Mouse (Mus musculus): ENCODE measurements at regions not wholly inside any gene's neighbourhood (a gene's known extent, or its start where the extent isn't known, plus 50 kb on each side); places are given as distances from the start of the nearest gene placed in this dataset.
A peak's percentile ranks its signal among the peaks of the same experiment; 100 is the strongest.

DNA sequence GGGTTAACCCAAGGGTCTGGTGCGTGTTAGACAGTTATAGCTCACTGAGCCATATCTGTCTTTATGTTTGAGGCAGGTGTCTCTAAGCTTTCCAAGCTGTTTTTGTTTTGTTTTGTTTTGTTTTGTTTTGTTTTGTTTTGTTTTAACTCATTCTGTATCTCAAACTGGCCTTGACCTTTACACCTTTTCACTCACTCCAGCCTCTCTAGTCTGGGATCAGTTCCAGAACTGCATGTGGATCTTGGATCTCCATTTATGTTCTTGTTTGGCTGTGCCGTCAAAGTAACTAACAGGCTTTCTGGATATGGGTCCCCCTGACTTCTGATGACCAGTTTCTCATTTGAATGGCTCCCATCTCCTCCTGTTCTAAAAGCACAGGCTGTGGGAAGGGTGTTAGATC lies 197.7 kb downstream of the Gm5447 start:
- Histone ChIP-seq H3K4me3 (replicated peaks) (no peak overlapping the region), H3K4me1 (replicated peaks) (no peaks in the 10 kb centered on the region), H3K27me3 (peaks cover 3% of the 10 kb centered on the region; the same call in 1 of the 2 replicates), H3K27ac (no peak overlapping the region), H3K9ac (replicated peaks) (no peak overlapping the region), H3K9me3 (no peaks in the 10 kb centered on the region), H3K4me2 (no peak overlapping the region), H3K36me3 (no peaks in the 10 kb centered on the region)
- no peak for ATAC-seq (ENCODE audit: insufficient number of reproducible peaks, insufficient read depth, low FRiP score, low TSS enrichment, low read depth)
- 96% methylated on average over 2 of the region's 2 CpGs for WGBS

DNA sequence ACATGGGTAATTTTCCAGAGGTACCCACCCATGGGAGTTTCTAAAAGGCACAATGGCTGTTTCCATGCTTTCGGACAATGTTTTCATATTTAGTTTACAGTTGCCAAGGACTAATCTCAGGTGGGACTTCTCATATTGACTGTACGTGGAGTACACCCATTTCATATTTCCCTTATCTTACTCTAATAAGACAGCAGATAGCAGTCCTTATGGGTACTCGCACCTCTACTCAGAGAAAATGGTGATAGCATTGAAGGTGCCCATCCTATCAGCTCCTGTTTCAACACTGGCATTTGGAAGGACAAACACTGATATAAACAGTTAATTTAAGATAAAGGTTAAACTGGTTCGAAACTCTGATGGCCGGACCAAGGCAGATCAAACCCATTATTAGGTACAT lies 198.6 kb downstream of the Gm5447 start:
- no peak overlapping the region for H3K9ac ChIP-seq (replicated peaks)
- H3K4me3 ChIP-seq (replicated peaks): no peak overlapping the region
- no peak for ATAC-seq (ENCODE audit: insufficient number of reproducible peaks, insufficient read depth, low FRiP score, low TSS enrichment, low read depth)
- no peak overlapping the region for H3K4me2 ChIP-seq
- no peak overlapping the region for H3K27ac ChIP-seq
- no peaks in the 10 kb centered on the region for H3K36me3 ChIP-seq
- no peaks in the 10 kb centered on the region for H3K27me3 ChIP-seq
- no peaks in the 10 kb centered on the region for H3K4me1 ChIP-seq (replicated peaks)
- H3K9me3 ChIP-seq: no peaks in the 10 kb centered on the region
- 93% methylated on average over 5 of the region's 5 CpGs for WGBS

DNA sequence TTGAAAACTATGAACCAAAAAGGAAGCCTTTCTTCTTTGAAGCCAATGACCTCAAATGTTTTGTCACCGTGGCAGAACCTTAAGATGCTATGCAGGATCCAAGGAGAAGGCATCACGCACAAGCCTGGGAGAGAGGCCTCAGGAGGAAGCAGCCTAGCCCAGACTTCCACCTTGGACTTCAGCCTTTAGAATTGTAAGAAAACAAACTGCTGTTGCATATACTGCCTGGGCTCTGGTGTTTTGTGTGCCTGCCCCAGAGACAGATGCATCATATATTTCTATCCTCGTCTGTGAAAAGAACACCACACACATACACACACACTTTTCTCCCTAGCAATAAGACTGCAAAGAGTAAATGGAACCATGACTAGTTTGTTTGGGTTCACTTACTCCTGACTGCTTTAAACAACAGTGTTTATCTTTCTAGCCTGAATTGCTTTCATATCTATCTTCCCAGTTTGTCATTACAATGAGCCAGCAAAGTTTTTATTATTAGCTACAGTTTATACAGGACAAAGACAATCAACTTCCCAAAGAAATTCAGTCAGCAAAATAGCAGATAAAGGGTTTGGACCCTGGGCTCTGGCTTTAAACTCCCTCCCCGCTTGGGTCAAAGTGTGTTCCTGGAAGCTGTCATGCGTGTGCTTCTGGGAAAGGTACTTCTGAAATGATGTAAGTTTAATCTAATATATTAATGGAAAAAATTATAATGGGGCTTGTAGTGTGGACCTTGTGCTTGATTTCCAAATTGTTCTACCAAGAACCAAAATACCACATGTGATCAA lies 204.2 kb downstream of the Gm5447 start:
- Histone ChIP-seq H3K9ac (replicated peaks) (no peak overlapping the region), H3K4me2 (no peak overlapping the region), H3K9me3 (no peaks in the 10 kb centered on the region), H3K27me3 (no peaks in the 10 kb centered on the region), H3K27ac (no peak overlapping the region), H3K4me3 (replicated peaks) (no peak overlapping the region), H3K4me1 (replicated peaks) (peaks cover 9% of the 10 kb centered on the region), H3K36me3 (no peaks in the 10 kb centered on the region)
- WGBS: 91% methylated on average over 5 of the region's 5 CpGs
- no peak for ATAC-seq (ENCODE audit: insufficient number of reproducible peaks, insufficient read depth, low FRiP score, low TSS enrichment, low read depth)

DNA sequence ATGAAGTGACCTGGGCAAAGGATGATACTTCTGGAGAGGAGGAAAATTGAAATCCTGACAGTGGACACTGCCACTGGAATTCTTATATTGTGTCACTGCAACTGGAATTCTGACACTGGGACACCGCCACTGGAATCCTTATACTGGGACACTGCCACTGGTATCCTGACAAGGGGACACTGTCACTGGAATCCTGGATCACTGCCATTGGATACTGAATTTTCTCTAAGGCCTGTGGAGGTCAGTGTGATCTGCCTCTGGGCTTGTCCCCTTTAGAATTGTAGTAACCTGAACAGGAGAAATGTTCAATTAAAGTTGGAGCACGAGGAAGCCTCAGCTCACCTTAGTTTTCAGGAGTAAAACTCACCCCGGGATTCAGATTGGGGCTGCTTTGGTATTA lies 205.0 kb downstream of the Gm5447 start:
- Histone ChIP-seq H3K4me1 (replicated peaks) (peaks cover 9% of the 10 kb centered on the region), H3K36me3 (no peaks in the 10 kb centered on the region), H3K27me3 (no peaks in the 10 kb centered on the region), H3K4me3 (replicated peaks) (no peak overlapping the region), H3K27ac (no peak overlapping the region), H3K4me2 (no peak overlapping the region), H3K9ac (replicated peaks) (no peak overlapping the region), H3K9me3 (no peaks in the 10 kb centered on the region)
- 85% methylated on average over 3 of the region's 3 CpGs for WGBS
- no peak for ATAC-seq (ENCODE audit: insufficient number of reproducible peaks, insufficient read depth, low FRiP score, low TSS enrichment, low read depth)

DNA sequence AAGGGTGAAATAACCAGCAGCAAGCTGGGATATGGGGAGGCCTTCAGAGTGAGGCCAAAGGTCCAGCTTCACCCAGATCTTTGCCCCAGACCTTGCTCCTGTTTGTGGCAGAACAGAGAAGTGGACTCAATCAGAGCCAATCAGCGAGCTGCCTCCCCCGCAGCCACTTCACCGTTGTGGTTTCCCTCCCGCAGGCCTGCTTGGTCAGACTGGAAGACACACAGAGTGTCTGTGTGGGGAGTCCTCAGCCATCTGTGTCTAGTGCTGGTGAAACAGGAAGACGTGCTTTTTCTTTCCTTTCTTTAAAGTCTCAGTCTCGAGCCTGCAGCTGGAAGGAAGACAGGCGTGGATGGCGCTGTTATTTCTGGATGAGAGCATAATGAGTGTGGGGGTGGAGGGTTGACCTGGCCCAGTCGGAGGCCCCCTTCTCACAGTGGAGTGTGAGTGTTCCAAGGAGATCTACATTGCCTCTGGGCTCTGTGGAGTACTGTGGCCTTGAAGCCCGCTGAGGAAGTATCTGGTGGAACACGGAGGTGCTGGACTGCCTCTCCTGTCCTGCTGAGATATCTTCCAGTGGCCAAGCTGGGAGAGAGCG lies 205.5 kb downstream of the Gm5447 start:
- Histone ChIP-seq H3K4me2 (no peak overlapping the region), H3K9ac (replicated peaks) (0 out of 2 replicates have a peak overlapping the region, but pooled peaks have one; percentile 4), H3K27me3 (no peaks in the 10 kb centered on the region), H3K36me3 (no peaks in the 10 kb centered on the region), H3K4me3 (replicated peaks) (no peak overlapping the region), H3K9me3 (no peaks in the 10 kb centered on the region), H3K27ac (no peak overlapping the region), H3K4me1 (replicated peaks) (peaks cover 9% of the 10 kb centered on the region)
- no peak for ATAC-seq (ENCODE audit: insufficient number of reproducible peaks, insufficient read depth, low FRiP score, low TSS enrichment, low read depth)
- 42% methylated on average over 12 of the region's 12 CpGs for WGBS

DNA sequence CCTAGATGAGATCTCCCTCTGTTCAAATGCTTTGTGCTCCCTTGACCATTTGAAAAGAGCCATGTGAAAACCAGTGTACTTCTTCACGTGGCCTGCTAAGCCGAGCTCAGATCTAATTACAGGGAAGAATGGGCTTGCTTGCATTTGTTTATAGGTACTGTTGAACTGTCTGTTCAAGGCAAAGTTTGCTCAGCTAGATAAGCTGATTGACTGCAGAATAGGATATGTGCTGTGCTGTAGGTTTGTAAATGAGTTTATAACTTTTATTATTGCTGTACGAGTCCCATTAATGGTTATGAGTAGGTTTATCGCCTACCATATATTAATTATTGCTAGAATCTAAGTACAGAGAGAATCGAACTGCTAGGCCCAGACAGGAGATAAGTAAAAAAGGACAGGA lies 207.5 kb downstream of the Gm5447 start:
- no peak for ATAC-seq (ENCODE audit: insufficient number of reproducible peaks, insufficient read depth, low FRiP score, low TSS enrichment, low read depth)
- 61% methylated on average over 5 of the region's 5 CpGs for WGBS
- H3K9me3 ChIP-seq: no peaks in the 10 kb centered on the region
- H3K4me3 ChIP-seq (replicated peaks): no peak overlapping the region
- no peaks in the 10 kb centered on the region for H3K36me3 ChIP-seq
- H3K4me2 ChIP-seq: no peak overlapping the region
- H3K4me1 ChIP-seq (replicated peaks): peaks cover 9% of the 10 kb centered on the region
- no peak overlapping the region for H3K27ac ChIP-seq
- no peak overlapping the region for H3K9ac ChIP-seq (replicated peaks)
- peaks cover 3% of the 10 kb centered on the region; the same call in 1 of the 2 replicates for H3K27me3 ChIP-seq

DNA sequence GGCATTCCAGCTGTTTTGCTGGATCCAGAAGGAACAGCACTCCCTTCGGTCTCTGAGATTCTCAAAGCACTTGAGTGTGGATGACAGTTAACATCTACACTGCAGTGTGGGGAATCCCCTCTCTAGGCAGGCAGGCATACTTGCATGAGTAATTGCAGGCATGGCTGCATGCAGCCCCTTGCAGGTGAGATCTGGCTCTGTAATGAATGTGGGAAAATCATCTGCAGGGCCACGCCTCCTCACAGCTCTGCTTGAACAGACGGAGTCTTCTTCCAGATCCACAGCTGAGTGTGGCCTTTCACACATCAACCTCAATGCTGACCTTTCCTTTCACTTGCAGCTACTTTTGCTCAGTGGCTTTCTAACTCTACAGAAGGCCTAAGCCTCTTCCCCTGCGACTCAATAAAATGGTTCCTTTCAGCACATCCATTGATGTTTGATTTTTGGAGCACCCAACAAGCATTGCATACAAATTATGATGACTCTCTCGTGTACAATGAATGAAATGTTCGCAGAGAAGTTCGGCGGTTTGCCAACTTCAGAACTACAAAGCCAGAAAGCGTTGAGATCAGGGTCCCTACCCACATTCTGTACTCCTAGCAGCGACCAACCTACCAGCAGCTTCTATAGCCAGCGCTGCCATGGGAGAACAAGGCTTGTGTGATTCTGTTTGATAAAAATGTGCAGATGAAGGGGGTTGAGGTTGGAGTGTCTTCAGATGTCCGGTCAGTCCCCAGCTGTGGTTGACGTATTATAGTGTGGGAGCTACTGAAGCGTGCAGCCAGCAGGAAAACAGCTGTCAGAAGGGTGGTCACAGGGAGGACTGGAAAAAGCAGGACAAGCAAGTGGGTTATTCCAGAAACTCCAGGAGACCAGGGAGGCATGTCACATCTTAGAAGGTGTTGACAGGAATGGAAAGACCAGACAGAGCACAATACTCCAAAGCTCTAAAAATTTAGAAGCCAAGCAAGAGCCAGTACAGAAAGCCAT lies 211.1 kb downstream of the Gm5447 start:
- no peaks in the 10 kb centered on the region for H3K4me1 ChIP-seq (replicated peaks)
- ATAC-seq (ENCODE audit: insufficient number of reproducible peaks, insufficient read depth, low FRiP score, low TSS enrichment, low read depth): no peak
- H3K9ac ChIP-seq (replicated peaks): no peak overlapping the region
- peaks cover 8% of the 10 kb centered on the region; the same call in 1 of the 2 replicates for H3K27me3 ChIP-seq
- no peaks in the 10 kb centered on the region for H3K9me3 ChIP-seq
- 81% methylated on average over 14 of the region's 14 CpGs for WGBS
- H3K4me3 ChIP-seq (replicated peaks): no peak overlapping the region
- no peaks in the 10 kb centered on the region for H3K36me3 ChIP-seq
- H3K27ac ChIP-seq: no peak overlapping the region
- no peak overlapping the region for H3K4me2 ChIP-seq

DNA sequence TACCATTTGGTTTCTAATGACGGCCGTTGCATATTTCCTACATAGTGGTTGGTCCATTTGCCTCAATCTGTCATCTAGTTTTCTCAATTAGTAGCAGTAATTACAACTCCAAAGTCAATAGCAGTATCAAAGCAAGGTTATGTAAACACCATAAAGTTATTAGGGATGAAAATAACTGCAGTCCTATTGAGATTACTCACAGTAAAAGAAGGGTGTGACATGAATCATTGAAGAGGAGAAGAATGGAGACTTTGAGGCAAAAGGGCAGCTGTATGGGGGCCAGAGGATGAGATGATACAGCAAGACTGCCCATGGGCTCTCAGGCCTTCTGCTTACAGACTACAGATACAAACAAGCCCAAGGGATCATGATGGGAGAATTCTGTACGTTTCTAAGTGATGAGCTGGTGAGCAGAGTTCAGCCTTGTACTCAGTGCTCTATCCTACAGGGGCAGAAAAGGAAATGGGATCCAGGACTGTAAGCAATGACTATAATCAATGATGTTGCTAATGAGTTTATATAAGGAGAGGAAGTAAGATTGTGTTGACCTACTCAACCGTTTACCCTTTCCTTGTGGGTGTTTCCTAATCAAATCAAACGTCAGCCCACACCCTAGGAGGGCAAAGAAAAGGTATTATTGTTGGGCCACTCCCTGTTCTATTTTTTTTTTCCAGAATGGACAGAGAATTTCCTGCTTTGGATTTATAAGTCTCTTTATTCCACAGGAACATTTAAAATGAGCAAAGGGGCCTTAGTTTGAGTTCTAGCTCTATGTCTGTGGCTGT lies 213.0 kb downstream of the Gm5447 start:
- H3K4me1 ChIP-seq (replicated peaks): peaks cover 6% of the 10 kb centered on the region; the same call in 1 of the 2 replicates
- no peak overlapping the region for H3K4me3 ChIP-seq (replicated peaks)
- H3K9ac ChIP-seq (replicated peaks): no peak overlapping the region
- H3K4me2 ChIP-seq: no peak overlapping the region
- no peak overlapping the region for H3K27ac ChIP-seq
- 46% methylated on average over 5 of the region's 5 CpGs for WGBS
- H3K27me3 ChIP-seq: peaks cover 10% of the 10 kb centered on the region; the same call in 1 of the 2 replicates
- H3K36me3 ChIP-seq: no peaks in the 10 kb centered on the region
- ATAC-seq (ENCODE audit: insufficient number of reproducible peaks, insufficient read depth, low FRiP score, low TSS enrichment, low read depth): no peak
- H3K9me3 ChIP-seq: no peaks in the 10 kb centered on the region

DNA sequence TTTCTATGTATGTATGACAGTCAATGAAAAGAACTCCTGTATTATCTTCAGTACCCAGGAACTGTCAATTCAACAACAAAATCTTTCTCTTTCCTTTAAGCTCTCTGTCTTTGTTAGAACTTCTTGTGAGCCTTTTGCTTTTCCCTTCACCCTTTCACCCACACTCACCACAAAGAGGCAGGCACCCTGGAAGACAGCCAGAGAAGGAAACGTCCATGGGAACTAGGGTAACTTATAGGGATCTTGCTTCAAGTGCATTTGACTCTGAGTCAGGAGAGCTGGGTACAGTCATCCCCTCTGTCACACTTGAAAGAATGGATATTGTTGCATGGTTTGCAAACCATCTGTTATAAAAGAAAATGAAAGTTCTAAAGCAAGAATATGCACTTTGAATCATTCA lies 215.1 kb downstream of the Gm5447 start:
- Histone ChIP-seq H3K9ac (replicated peaks) (no peak overlapping the region), H3K27me3 (peaks cover 10% of the 10 kb centered on the region; the same call in 1 of the 2 replicates), H3K27ac (no peak overlapping the region), H3K9me3 (no peaks in the 10 kb centered on the region), H3K36me3 (no peaks in the 10 kb centered on the region), H3K4me3 (replicated peaks) (no peak overlapping the region), H3K4me1 (replicated peaks) (peaks cover 6% of the 10 kb centered on the region; the same call in 1 of the 2 replicates), H3K4me2 (no peak overlapping the region)
- no peak for ATAC-seq (ENCODE audit: insufficient number of reproducible peaks, insufficient read depth, low FRiP score, low TSS enrichment, low read depth)
- 50% methylated on average over 1 of the region's 1 CpGs for WGBS

DNA sequence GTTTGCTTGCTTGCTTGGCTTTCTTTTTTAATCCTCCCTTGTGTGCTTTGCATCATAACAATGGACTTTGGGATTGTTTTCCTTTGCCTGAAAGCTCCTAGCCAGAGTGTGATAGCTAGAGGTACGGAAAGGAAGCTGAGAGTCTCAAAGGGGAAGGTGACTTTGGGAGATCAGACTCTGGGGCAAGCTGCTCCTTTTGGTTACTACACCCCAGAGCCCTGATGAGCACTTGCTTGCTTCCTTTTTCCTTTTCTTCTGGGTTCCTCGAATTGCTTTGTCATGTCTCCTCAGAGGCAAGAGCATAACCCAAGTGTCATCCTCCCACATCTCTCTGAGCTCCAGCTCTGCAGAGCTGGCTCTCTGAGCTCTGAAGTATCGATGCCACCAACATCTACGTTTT lies 216.0 kb downstream of the Gm5447 start:
- Histone ChIP-seq H3K9ac (replicated peaks) (no peak overlapping the region), H3K9me3 (no peaks in the 10 kb centered on the region)
- 81% methylated on average over 4 of the region's 4 CpGs for WGBS

More for the DNA sequence above, 216.0 kb downstream of the Gm5447 start:
- no peak overlapping the region for H3K4me2 ChIP-seq
- H3K4me3 ChIP-seq (replicated peaks): no peak overlapping the region
- H3K36me3 ChIP-seq: no peaks in the 10 kb centered on the region
- peaks cover 12% of the 10 kb centered on the region; the same call in 1 of the 2 replicates for H3K27me3 ChIP-seq
- no peak overlapping the region for H3K27ac ChIP-seq
- no peak for ATAC-seq (ENCODE audit: insufficient number of reproducible peaks, insufficient read depth, low FRiP score, low TSS enrichment, low read depth)
- peaks cover 9% of the 10 kb centered on the region; the same call in 1 of the 2 replicates for H3K4me1 ChIP-seq (replicated peaks)
